Mouse (Mus musculus): ENCODE measurements around the gene Keap1.
"Not testable (repeated sequence)": the region's sequence is repeated elsewhere in the genome, so short reads cannot be mapped to it uniquely, and the experiment has no call there.

Keap1 gene

DNA sequence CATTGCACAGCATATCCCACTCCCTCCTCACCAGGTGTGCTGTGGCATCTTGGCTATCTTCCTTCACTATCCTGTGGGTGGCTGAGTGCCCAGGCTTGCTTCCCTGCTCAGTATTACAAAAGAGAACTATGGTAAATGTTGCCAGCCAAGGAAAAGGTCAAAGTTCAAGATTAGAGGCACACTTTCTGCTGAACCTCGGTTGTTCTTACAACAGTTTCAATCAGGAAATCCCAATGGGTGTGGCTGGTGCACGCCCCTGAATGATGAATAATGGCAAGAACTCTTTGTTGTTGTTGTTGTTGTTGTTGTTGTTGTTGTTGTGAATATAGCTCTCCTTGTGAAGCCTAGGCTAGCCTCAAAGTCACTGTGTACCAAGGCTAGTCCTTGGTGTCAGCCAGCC, 22.7 kb upstream of the Keap1 start:
- DNase-seq (ENCODE audit: low spot score in 2 of 2) = no peak

DNA sequence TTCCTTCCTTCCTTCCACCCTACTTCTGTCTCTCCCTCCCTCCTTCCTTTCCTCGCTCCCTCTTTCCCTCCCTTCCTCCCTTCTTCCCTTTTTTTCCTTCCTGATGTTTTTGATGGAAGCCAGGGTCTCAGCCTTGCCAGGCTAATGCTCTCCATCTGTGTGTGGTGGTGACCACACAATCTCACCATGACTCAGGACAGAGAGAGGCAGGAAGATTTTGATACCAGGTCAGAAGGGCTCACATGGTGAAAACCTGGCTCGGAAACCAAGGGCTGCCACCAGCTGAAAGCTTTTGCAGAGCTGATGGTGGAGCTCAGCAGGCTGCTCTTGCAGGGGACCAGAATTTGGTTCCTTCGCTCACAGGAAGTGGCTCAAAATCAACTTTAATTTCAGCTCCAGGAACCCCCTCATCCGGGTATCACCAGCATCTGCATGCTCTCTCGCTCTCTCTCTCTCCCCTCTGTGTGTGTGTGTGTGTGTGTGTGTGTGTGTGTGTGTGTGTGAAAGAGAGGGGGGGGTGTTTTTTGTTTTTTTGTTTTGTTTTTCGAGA, 21.4 kb upstream of the Keap1 start:
- DNase-seq (ENCODE audit: low spot score in 2 of 2) = no peak

DNA sequence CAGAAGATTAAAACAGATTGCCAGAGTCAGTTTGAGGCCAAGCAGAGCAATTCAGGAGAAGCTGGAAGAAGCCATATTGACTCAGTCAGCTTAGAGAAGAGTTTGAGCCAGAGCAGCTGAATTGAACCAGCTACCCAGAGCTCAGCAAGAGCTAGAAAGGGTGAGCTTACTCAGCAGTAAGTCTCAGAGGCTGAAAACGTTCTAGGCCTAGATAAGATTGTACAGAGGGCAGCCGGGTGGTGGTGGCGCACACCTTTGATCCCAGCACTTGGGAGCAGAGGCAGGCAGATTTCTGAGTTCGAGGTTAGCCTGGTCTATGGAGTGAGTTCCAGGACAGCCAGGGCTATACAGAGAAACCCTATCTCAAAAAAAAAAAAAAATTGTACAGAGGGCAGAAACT, 17.2 kb upstream of the Keap1 start:
- not testable (repeated sequence) for DNase-seq (ENCODE audit: low spot score in 2 of 2)

DNA sequence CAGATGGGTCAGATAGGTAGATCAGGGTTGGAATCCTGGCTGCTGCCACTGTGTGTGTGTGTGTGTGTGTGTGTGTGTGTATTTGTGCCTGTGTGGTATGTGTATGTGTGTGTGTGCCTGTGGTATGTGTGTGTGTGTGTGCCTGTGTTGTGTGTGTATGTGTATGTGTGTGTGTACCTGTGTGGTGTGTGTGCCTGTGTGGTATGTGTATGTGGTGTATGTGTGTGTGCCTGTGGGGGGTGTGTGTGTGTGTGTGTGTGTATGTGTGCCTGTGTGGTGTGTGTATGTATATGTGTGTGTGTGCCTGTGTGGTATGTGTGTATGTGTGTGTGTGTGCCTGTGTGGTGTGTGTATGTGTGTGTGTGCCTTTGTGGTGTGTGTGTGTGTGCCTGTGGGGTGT, 15.5 kb upstream of the Keap1 start:
- DNase-seq (ENCODE audit: low spot score in 2 of 2) = no peak

DNA sequence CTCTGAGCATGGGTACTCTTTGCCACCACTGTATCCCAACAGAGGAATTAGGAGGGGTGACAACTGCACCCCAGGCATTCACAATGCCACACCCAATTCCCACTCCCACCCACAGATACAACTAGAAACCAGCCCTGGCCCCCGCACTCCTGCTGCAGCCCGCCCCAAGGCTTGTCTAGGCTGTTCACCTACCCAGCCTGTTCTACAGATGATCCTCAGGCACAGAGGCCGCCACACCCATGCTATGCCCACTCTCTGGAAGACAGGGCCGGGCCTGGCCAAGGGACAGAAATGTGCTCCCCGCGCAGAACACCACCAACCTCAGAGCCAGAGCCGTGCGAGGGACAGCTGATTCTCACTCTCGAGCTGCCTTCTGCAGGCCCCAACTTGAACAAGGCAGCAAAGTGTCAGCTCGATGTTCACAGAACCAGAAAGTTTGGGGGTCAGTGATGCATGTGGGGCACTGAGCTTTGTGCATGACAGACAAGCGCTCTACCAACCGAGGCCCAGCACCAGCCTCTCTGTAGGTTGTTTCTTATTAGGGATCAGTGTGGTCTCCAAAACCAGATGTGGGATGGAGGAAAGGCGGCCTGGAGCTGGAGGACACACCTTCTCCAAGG, 12.1 kb upstream of the Keap1 start:
- no peak for DNase-seq (ENCODE audit: low spot score in 2 of 2)

DNA sequence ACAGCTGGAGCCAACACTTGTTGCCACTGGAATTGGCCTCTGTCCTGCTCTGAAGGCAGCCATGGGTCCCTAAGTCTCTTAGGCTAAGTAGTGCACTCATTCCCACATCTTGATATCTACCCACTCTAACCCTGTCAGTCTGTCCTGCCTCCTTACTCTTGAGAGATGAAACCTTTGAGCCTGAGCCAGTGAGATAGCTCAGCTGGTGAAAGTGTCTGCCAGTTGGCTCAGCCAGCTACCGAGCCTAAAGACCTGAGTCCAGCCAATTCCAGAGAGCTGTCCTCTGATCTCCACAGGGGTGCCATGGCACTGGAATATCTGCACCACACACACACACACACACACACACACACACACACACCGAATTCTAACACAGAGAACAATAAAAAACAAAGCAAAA, 11.3 kb upstream of the Keap1 start:
- DNase-seq (ENCODE audit: low spot score in 2 of 2) = no peak

DNA sequence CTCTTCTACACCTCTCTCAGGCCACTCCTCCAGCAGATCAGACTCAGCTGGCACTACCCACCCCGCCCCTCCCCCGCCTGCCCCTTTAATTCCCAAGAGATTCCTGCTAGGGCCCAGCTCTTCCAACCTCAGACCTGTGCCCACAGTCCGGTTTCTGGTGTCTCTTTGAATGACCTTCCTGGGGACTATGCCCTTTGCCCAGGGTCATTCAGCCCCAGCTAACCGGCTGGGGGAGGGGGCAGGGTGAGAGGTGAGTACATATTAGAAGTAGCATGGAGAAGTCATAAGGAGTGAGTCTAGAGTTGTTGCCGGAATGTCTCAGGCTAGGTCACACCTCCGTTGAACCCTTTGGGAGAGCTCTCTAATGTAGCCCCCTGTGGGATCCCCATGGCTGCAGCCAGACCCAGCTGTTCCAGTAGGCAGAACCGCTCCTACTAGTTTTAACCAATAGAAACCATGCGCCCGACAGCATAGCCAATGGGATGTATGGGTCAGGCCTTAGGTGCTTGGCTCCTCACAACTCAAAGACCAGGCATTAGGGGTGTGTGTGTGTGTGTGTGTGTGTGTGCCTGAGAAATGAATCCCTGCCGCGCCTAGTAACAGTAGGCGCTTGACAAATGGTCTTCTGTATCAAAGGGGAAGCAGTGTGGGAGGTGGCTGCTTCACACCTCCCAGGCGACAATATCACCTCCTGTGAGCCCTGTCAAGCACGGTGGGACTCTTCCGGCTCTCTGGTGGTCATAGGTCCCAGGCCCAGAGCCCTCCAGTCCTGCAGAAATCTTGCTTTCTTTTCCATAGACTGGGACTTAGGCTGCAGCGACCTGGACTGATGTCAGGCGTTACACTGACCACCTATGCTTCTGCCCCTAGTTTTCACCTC, 10.7 kb upstream of the Keap1 start:
- no peak for DNase-seq (ENCODE audit: low spot score in 2 of 2)

DNA sequence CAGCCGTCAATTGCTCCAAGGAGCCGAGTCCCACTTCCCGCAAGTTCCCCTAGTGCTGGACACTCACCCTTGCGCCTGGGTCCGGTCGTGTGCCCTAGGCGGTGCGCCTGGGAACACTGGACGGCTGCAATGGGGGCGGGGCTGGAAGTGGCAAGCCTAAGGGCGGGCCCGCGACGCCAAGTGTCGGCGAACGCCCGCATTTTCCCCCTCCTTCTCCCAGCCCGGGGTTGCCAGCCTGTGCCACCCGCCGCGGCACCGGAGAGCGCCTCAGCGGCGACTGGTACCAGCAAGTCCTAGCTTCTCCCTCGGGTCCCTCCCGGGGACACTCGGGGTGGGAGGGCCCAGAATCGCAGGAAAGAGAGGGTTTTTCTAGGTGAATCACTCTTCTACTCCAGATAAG, 9.2 kb upstream of the Keap1 start, which contains the start of gene S1pr5:
Gene S1pr5, minus strand, starts transcription at position 118 of the 400 bp plus-strand sequence.
- DNase-seq (ENCODE audit: low spot score in 2 of 2) = no peak

DNA sequence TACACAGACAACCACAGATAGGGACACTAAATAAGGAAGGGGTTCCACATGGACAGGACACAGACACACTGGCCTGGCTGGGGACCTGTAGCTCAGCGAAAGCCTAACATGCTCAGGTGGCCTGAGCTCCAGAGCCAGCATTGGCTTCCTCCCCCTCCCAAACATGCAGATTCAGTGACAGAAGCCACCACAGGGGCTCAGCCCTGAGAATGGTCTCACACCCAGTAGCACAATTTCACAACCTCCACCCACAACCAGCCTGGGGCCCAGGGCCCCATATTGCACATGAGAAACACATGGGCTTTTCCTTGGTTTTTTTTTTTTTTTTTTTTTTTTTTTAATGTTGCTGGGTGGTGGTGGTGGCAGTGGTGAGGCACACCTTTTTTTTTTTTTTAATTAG, 7.2 kb upstream of the Keap1 start:
- DNase-seq (ENCODE audit: low spot score in 2 of 2) = no peak

DNA sequence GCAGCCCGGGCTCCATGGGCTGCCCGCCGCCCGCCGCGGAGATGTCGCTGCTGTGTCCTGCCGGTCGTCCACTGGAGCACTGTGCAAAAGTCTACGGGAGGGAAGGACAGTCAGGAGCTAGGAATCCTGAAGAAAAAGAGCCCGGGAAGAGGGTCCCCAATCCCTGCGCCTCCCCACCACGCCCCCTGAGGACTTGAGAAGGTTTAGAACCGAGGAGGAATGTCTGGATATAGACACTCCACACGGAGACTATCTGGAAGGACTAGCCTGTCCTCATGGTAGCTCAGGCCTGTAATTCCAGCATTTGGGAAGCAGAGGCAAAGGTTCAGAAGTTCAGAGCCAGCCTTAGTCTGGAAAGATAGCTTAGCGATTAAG, 5.9 kb upstream of the Keap1 start:
- no peak for DNase-seq (ENCODE audit: low spot score in 2 of 2)

DNA sequence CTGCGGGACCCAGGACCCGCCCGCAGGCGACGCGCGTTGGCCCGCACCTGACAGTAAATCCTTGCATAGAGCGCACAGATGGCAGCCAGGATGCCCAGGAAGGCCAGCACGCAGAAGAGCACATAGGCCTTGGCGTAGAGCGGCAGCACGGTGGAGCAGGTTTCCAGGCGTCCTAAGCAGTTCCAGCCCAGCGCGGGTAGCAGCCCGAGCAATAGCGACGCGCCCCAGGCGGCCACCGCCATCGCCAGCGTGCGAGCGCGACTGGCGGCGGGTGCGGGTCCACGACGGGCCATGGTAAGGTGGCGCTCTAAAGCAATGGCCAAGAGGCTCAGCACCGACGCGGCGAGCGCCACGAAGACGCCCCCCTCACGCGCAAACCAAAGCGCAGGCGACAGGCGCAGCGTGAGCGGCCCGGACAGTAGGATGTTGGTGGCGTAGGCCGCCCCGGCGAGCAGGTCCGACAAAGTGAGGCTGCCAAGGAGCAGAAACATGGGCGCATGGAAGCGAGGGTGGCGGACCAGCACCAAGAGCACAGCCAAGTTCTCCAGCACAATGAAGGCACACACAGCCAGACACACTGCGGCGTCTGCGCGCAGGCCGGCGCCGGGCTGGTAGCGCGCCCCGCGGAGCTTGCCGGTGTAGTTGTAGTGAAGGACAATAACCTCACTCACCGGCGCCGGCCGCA, 5.4 kb upstream of the Keap1 start:
- DNase-seq (ENCODE audit: low spot score in 2 of 2) = no peak

DNA sequence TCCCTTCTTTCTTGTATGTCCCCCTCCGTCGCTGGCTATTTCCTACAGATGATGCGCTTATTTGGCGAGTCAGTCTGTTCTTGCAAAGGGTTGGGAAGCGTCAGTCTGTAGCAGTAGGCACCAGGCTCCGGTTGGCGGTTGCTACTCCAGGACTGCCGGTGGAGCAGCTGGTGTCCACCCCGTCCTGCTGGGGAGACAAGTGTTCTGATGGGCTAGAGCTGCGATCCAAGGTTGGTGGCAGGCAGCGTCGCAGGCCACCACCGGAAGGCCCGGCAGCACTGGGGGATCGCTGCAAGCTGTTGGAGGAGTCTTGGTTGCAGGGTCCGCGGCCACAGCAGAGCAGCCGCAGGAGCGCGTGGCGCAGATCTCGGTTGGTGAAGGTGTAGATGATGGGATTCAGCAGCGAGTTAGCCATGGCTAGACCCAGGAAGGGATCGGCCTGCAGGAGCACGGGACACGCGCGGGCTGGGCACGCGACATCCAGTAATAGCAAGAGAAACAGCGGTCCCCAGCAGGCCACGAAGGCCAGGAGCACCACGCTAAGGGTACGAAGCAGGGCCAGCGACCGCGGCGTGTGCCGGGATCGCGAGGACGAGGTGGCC, 4.8 kb upstream of the Keap1 start:
- DNase-seq (ENCODE audit: low spot score in 2 of 2) = no peak

DNA sequence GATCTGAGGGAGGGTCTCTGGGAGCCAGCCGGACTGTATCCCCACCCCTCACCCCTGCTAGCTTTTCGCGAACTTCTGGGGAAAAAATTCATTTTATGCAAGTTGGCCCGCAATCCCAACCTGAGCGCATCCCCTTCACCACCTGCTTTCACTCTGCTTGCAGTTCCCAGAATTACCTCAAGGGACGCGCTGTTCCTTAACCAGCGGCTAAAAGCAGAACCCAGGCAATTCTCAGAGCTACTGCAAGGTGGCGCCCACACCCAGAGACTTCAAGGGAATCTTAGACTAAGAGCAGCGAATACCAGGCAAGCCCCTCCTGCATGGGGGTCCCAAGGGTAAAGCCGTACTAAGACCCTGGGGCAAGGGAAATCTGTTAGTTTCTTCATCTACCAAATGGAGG, 2.2 kb upstream of the Keap1 start:
- DNase-seq (ENCODE audit: low spot score in 2 of 2) = peak; percentile 66 to 69

DNA sequence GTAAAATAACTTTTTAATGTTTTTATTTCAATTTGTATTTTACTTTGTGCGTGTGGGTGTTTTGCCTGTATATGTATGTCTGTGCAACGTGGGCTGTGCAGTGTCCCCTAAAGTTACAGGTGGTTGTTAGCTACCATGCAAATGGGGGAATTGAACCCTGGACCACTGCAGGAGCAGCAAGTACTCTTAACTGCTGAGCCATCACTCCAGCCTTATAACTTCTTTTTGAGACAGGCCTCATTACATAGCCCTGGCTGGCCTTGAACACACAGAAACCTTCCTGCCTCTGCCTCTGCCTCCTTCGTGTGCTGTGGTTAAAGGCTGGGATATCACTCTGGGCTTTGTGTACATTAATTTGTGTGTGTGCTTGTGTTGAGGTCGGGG, 296 bp upstream of the Keap1 start:
- DNase-seq (ENCODE audit: low spot score in 2 of 2) = no peak

DNA sequence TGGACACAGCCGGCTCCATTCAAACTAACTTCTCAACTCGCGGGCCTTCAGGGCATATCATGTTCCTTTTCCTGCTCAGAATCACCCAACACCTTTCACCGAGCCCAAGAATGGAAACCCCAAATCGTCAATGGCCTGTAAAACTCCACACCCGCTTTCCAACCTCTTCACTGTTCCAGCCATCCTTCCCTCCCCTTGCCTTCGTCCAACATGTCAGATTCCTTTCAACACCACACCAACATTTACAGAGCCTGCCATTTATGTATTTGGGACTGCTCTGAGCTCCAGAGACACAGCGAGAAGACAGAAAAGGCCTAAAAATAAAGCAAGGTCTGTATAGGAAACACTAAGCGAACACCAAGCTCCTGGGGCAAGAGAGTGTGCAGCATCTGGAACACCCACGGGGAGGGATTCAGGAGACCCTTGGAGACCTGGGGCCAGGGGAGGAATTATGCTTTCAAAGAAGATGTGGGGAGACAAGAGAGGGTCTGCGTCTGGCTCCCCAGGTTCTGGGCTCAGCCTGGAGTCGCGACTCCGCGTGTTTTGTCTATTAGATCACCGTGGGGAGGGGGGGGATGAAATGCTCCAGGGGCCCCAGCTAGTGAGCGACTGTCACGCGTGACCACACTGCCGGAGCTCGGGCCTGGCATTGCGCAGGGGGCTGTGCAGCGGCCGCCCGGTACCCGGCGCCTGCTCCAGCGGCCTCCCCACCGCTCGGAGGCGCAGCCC, 993 bp downstream of the Keap1 start:
- no peak for DNase-seq (ENCODE audit: low spot score in 2 of 2)

DNA sequence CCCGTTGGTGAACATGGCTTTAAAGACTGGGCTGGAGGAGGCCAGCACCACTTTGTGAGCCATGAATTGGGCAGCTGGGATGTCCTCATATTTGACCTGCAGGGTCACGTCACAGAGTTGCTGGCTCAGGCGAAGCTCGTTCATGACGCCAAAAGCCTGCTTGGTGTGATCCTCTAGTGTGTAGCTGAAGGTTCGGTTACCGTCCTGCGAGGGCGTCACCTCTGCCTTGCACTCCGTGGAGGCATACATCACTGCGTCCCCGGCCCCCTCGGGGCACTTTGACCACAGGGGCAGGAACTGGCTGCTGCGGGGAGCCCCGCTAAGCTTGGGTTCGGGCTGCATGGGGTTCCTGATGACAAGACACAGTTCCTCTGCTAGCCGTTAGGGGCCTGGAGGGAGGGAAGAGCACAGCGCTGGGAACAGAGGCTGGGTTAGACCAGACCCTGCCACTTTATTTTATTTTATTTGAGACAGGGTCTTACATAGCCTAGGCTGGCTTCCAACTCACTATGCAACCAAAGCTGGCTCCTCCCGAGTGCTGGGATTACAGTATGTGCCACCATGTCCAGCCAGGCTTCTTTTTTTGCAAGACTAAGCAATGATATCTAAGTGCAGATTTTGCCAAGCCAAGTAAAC, 1.7 kb downstream of the Keap1 start:
- DNase-seq (ENCODE audit: low spot score in 2 of 2) = no peak

DNA sequence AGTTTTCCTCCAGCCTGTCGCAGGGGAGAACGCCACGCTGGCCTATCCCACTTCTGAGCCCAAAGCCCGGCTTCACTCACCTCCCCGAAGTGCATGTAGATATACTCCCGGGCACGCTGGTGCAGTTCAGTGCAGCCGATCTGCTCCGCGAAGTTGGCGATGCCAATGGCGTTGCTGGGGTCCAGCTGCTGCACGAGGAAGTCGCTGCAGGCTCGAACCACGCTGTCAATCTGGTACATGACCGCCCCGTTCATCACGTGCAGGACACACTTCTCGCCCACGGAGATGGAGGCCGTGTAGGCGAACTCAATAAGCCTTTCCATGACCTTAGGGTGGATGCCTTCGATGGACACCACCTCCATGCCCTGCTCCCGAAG, 2.2 kb downstream of the Keap1 start:
- DNase-seq (ENCODE audit: low spot score in 2 of 2) = no peak

DNA sequence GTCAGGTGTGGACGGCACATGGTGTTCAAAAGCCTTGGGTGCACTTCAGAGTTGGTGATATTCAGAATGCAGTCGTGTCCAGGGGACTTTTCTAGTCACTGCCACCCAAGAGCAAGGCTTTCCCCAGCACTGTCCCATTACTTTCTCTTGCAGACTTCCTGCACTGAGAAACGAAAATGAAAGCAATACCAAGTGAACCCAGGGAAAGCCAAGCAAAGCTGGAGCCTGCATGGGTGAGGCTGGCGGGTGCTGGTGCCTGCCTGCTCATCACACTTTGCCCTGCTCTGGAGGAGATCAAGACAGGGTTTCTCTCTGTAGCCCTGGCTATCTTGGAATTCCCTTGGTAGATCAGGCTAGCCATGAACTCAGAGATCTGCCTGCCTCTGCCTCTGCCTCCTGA, 3.8 kb downstream of the Keap1 start:
- no peak for DNase-seq (ENCODE audit: low spot score in 2 of 2)

DNA sequence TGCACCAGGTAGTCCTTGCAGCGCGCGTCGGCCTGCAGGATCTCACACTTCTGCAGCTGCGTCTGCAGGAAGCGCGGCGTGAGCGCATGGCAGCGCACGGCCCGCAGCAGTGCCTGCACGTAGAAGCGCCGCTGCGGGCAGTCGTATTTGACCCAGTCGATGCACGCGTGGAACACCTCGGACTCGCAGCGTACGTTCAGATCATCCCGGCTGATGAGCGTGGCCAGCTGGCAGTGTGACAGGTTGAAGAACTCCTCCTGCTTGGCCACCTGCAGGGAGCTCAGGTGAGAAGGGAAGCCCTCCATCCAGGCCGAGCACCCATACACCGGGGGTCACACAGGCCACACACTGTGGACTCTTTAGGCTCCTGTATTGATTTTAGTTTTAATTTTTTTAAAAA, 5.4 kb downstream of the Keap1 start:
- no peak for DNase-seq (ENCODE audit: low spot score in 2 of 2)

DNA sequence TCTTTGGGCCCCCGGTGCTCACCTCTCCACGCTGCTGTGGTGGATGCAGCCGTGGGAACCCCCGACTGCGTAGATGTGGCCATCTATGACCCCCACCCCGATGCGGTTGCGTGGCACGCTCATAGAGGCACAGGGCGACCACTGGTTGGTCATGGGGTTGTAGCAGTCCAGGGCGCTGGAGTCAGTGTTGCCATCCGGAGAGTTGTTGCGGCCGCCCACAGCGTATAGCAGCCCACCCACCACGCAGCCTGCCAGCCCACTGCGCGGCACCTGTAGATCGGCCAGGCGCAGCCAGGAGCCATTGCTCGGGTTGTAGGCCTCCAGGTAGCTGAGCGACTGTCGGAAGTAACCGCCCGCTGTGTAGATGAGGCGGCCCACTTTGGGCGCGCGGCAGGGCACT, 5.8 kb downstream of the Keap1 start:
- no peak for DNase-seq (ENCODE audit: low spot score in 2 of 2)

DNA sequence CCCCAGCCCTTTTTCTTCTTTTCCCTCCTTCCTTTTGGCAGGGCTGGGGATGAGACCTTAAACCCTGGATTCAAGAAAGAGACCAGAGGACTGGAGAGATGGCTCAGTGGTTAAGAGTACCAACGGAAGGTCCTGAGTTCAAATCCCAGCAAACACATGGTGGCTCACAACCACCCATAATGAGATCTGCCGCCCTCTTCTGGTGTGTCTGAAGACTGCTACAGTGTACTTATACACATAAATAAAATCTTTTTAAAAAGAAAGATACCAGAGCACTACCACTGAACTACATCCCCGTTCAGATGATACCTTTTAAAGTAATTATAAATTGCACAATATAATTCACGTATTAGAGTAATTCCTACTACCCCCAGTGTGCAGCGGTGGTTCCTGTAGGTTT, 6.3 kb downstream of the Keap1 start:
- DNase-seq (ENCODE audit: low spot score in 2 of 2) = no peak
